Mouse (Mus musculus): ENCODE results near the gene Draxin.
A peak's percentile ranks its signal among the peaks of the same experiment; 100 is the strongest.

The Draxin gene

GRCm38 (mm10) chr4:148152547-148152946 lies 22.0 kb upstream of the Draxin start:
- DNase-seq (ENCODE audit: low read depth, low spot score), result no peak

GRCm38 (mm10) chr4:148151267-148152168 lies 21.0 kb upstream of the Draxin start, which contains the start of gene Fbxo6:
Gene Fbxo6, minus strand, starts transcription at chr4:148152140.
- DNase-seq (ENCODE audit: low read depth, low spot score), result peak; percentile 94

GRCm38 (mm10) chr4:148150953-148151266 lies 20.4 kb upstream of the Draxin start:
- no peak for DNase-seq (ENCODE audit: low read depth, low spot score)

- DNase-seq (ENCODE audit: low read depth, low spot score), result no peak
Measured at GRCm38 (mm10) chr4:148150242-148150641, 19.7 kb upstream of the Draxin start.

GRCm38 (mm10) chr4:148149540-148149939 lies 19.0 kb upstream of the Draxin start:
- no peak for DNase-seq (ENCODE audit: low read depth, low spot score)

GRCm38 (mm10) chr4:148147714-148148113 lies 17.2 kb upstream of the Draxin start:
- no peak for DNase-seq (ENCODE audit: low read depth, low spot score)

GRCm38 (mm10) chr4:148143721-148144120 lies 13.2 kb upstream of the Draxin start:
- DNase-seq (ENCODE audit: low read depth, low spot score), result no peak

- peak; percentile 95 for DNase-seq (ENCODE audit: low read depth, low spot score)
Measured at GRCm38 (mm10) chr4:148140098-148141011, 9.9 kb upstream of the Draxin start.

GRCm38 (mm10) chr4:148139767-148140097 lies 9.2 kb upstream of the Draxin start:
- DNase-seq (ENCODE audit: low read depth, low spot score), result no peak

- no peak for DNase-seq (ENCODE audit: low read depth, low spot score)
Measured at GRCm38 (mm10) chr4:148137503-148137902, 7.0 kb upstream of the Draxin start.

- DNase-seq (ENCODE audit: low read depth, low spot score), result no peak
Measured at GRCm38 (mm10) chr4:148134988-148135387, 4.5 kb upstream of the Draxin start.

- DNase-seq (ENCODE audit: low read depth, low spot score), result no peak
Measured at GRCm38 (mm10) chr4:148131497-148132081, 1.1 kb upstream of the Draxin start.

- DNase-seq (ENCODE audit: low read depth, low spot score), result no peak
Measured at GRCm38 (mm10) chr4:148130133-148130532, 365 bp downstream of the Draxin start, which contains the start of gene Mad2l2. Gene Mad2l2, plus strand, starts transcription at chr4:148130384.

GRCm38 (mm10) chr4:148128672-148129071 lies 1.8 kb downstream of the Draxin start:
- DNase-seq (ENCODE audit: low read depth, low spot score), result no peak

- no peak for DNase-seq (ENCODE audit: low read depth, low spot score)
Measured at GRCm38 (mm10) chr4:148128241-148128640, 2.3 kb downstream of the Draxin start.

- no peak for DNase-seq (ENCODE audit: low read depth, low spot score)
Measured at GRCm38 (mm10) chr4:148122694-148123066, 7.8 kb downstream of the Draxin start.

GRCm38 (mm10) chr4:148121982-148122693 lies 8.4 kb downstream of the Draxin start:
- DNase-seq (ENCODE audit: low read depth, low spot score), result no peak

- no peak for DNase-seq (ENCODE audit: low read depth, low spot score)
Measured at GRCm38 (mm10) chr4:148121362-148121761, 9.1 kb downstream of the Draxin start.

GRCm38 (mm10) chr4:148120555-148120954 lies 9.9 kb downstream of the Draxin start:
- no peak for DNase-seq (ENCODE audit: low read depth, low spot score)

GRCm38 (mm10) chr4:148119578-148119977 lies 10.9 kb downstream of the Draxin start:
- DNase-seq (ENCODE audit: low read depth, low spot score), result peak; percentile 21

GRCm38 (mm10) chr4:148117392-148117791 lies 13.1 kb downstream of the Draxin start:
- peak; percentile 45 for DNase-seq (ENCODE audit: low read depth, low spot score)

Data from CD4-positive, CD25-positive, alpha-beta regulatory T cell, adult 2 months (primary cell).